Mouse (Mus musculus) liver, embryonic 16.5 days (tissue): ENCODE measurements around the gene Pdgfra. TPM values are rescaled to one million over a fixed set of nuclear protein-coding genes. Genes with fewer than 3 reads are reported as not detected.

Source experiments
- ATAC-seq: fragments of 200-750 bp; cut with Nextera tagmentation; 2 replicates; pipeline ENCODE4 v1.8.0; 2017; ENCODE audit warnings: low read depth, mild to moderate bottlenecking, moderate number of reproducible peaks, moderate library complexity
- H3K27ac ChIP-seq: fragments of 300-500 bp; sonication (generic); 2 replicates; pipeline ENCODE4 v1.5.1; 2014; ENCODE audit warnings: mild to moderate bottlenecking, low read length
- H3K27me3 ChIP-seq: fragments of 300-500 bp; sonication (generic); 2 replicates; pipeline ENCODE4 v1.6.1; 2014; ENCODE audit warnings: low read depth, low read length, mixed read lengths; ENCODE audit not compliant: control insufficient read depth, insufficient read depth
- H3K36me3 ChIP-seq: fragments of 300-500 bp; sonication (generic); 2 replicates; pipeline ENCODE4 v1.6.1; 2014; ENCODE audit warnings: mild to moderate bottlenecking; ENCODE audit not compliant: control insufficient read depth, insufficient read depth
- H3K4me1 ChIP-seq: fragments of 300-500 bp; sonication (generic); 2 replicates; pipeline ENCODE4 v1.6.1; 2014; ENCODE audit warnings: low read depth, low read length, mixed read lengths; ENCODE audit not compliant: control insufficient read depth
- H3K4me2 ChIP-seq: fragments of 300-500 bp; sonication (generic); 2 replicates; pipeline ENCODE4 v1.6.1; 2014; ENCODE audit warnings: low read depth, low read length, mixed read lengths
- H3K4me3 ChIP-seq: fragments of 300-500 bp; sonication (generic); 2 replicates; pipeline ENCODE4 v1.5.1; 2014; ENCODE audit warnings: low read depth, mild to moderate bottlenecking, low read length
- H3K9ac ChIP-seq: fragments of 300-500 bp; sonication (generic); 2 replicates; pipeline ENCODE4 v1.6.1; 2014; ENCODE audit warnings: low read depth, low read length
- H3K9me3 ChIP-seq: fragments of 300-500 bp; sonication (generic); replicated peaks from 2 replicates; pipeline ENCODE4 v1.6.1; 2016; ENCODE audit warnings: low read length; ENCODE audit not compliant: control insufficient read depth
- WGBS: fragments of 180-500 bp; shearing (Covaris S2); extraction: QIAGEN DNeasy Blood & Tissue Kit; methylation state at CpG from one replicate; pipeline ENCODE4 v1.1.7; 2014; ENCODE audit not compliant: insufficient replicate concordance; 5-methylcytosine and 5-hydroxymethylcytosine counted together
- polyA plus RNA-seq: library from polyadenylated mRNA; unstranded; fragments of >200 nt; fragmentation: Nextera tagmentation; extraction: Ambion mirVana; gene quantifications from 2 replicates; pipeline ENCODE4 v1.2.1, GENCODE M21; 2015

Gene Pdgfra
- polyA plus RNA-seq, 1 experiment from 2014 or later, result 1.7 TPM

- Histone ChIP-seq H3K9me3 (no peaks in the 10 kb centered on the region), H3K27me3 (peaks cover 84% of the 10 kb centered on the region), H3K9ac (no peak overlapping the region), H3K27ac (no peak overlapping the region), H3K4me2 (0 out of 2 replicates have a peak overlapping the region, but pooled peaks have one; percentile 44), H3K36me3 (no peaks in the 10 kb centered on the region), H3K4me1 (peaks cover 5% of the 10 kb centered on the region), H3K4me3 (peak overlapping the region; percentile 36)
- WGBS, result 0% methylated on average over 13 of the region's 13 CpGs
- no peak for ATAC-seq
These were observed 1.5 kb downstream of the Pdgfra start for GRCm38 (mm10) chr5:75153626-75153960.

- Histone ChIP-seq H3K9me3 (no peaks in the 10 kb centered on the region), H3K27me3 (peaks cover 79% of the 10 kb centered on the region), H3K27ac (no peak overlapping the region), H3K4me3 (peak overlapping the region; percentile 36), H3K4me2 (peak overlapping the region; percentile 44), H3K36me3 (no peaks in the 10 kb centered on the region), H3K9ac (peak overlapping the region; percentile 16; the same call in 1 of the 2 replicates), H3K4me1 (peaks cover 5% of the 10 kb centered on the region)
- ATAC-seq, result no peak
- WGBS, result 2% methylated on average over 27 of the region's 27 CpGs
These were observed 2.0 kb downstream of the Pdgfra start for GRCm38 (mm10) chr5:75153961-75154620.

GRCm38 (mm10) chr5:75154621-75155235 is 2.6 kb downstream of the Pdgfra start:
- WGBS, result 3% methylated on average over 21 of the region's 21 CpGs
- H3K4me2 ChIP-seq, result peak overlapping the region; percentile 44
- H3K36me3 ChIP-seq, result no peaks in the 10 kb centered on the region
- H3K9ac ChIP-seq, result no peak overlapping the region
- no peaks in the 10 kb centered on the region for H3K9me3 ChIP-seq
- H3K27ac ChIP-seq, result no peak overlapping the region
- peak overlapping the region; percentile 36 for H3K4me3 ChIP-seq
- peaks cover 5% of the 10 kb centered on the region for H3K4me1 ChIP-seq
- no peak for ATAC-seq
- peaks cover 72% of the 10 kb centered on the region for H3K27me3 ChIP-seq

GRCm38 (mm10) chr5:75155281-75155680 is 3.2 kb downstream of the Pdgfra start:
- H3K9me3 ChIP-seq, result no peaks in the 10 kb centered on the region
- no peaks in the 10 kb centered on the region for H3K36me3 ChIP-seq
- H3K4me3 ChIP-seq, result peak overlapping the region; percentile 40
- H3K27ac ChIP-seq, result no peak overlapping the region
- H3K4me1 ChIP-seq, result peaks cover 5% of the 10 kb centered on the region
- 3% methylated on average over 7 of the region's 9 CpGs for WGBS
- no peak overlapping the region for H3K9ac ChIP-seq
- ATAC-seq, result no peak
- H3K4me2 ChIP-seq, result peak overlapping the region; percentile 66
- peaks cover 67% of the 10 kb centered on the region for H3K27me3 ChIP-seq

- no peak overlapping the region for H3K27ac ChIP-seq
- H3K9me3 ChIP-seq, result no peaks in the 10 kb centered on the region
- H3K4me1 ChIP-seq, result peaks cover 5% of the 10 kb centered on the region
- ATAC-seq, result peak; percentile 79
- under 1% methylated on average over 52 of the region's 52 CpGs for WGBS
- no peaks in the 10 kb centered on the region for H3K36me3 ChIP-seq
- no peak overlapping the region; the same call in 1 of the 2 replicates for H3K9ac ChIP-seq
- peaks cover 60% of the 10 kb centered on the region for H3K27me3 ChIP-seq
- H3K4me2 ChIP-seq, result peak overlapping the region; percentile 66
- H3K4me3 ChIP-seq, result peak overlapping the region; percentile 40
These were observed 3.9 kb downstream of the Pdgfra start for GRCm38 (mm10) chr5:75155741-75156553.

GRCm38 (mm10) chr5:75156554-75157036 is 4.5 kb downstream of the Pdgfra start:
- Histone ChIP-seq H3K4me1 (peaks cover 5% of the 10 kb centered on the region), H3K27ac (no peak overlapping the region), H3K4me3 (peak overlapping the region; percentile 40), H3K9ac (no peak overlapping the region; the same call in 1 of the 2 replicates), H3K4me2 (peak overlapping the region; percentile 66), H3K36me3 (no peaks in the 10 kb centered on the region), H3K27me3 (peaks cover 54% of the 10 kb centered on the region), H3K9me3 (no peaks in the 10 kb centered on the region)
- ATAC-seq, result no peak; the same call in 1 of the 2 replicates
- WGBS, result under 1% methylated on average over 21 of the region's 21 CpGs

GRCm38 (mm10) chr5:75157038-75157437 is 4.9 kb downstream of the Pdgfra start:
- Histone ChIP-seq H3K9me3 (no peaks in the 10 kb centered on the region), H3K27ac (no peak overlapping the region)
- under 1% methylated on average over 3 of the region's 3 CpGs for WGBS

GRCm38 (mm10) chr5:75160530-75161170 is 8.6 kb downstream of the Pdgfra start:
- no peak overlapping the region for H3K4me2 ChIP-seq
- H3K4me3 ChIP-seq, result no peak overlapping the region
- H3K27ac ChIP-seq, result no peak overlapping the region
- no peaks in the 10 kb centered on the region for H3K9me3 ChIP-seq
- WGBS, result 32% methylated on average over 12 of the region's 12 CpGs
- H3K9ac ChIP-seq, result no peak overlapping the region
- peaks cover 13% of the 10 kb centered on the region for H3K27me3 ChIP-seq
- H3K4me1 ChIP-seq, result no peaks in the 10 kb centered on the region; the same call in 1 of the 2 replicates
- H3K36me3 ChIP-seq, result no peaks in the 10 kb centered on the region
- ATAC-seq, result no peak

More at GRCm38 (mm10) chr5:75157038-75157437, 4.9 kb downstream of the Pdgfra start:
- Histone ChIP-seq H3K4me2 (peak overlapping the region; percentile 66), H3K27me3 (peaks cover 49% of the 10 kb centered on the region), H3K9ac (no peak overlapping the region), H3K36me3 (no peaks in the 10 kb centered on the region), H3K4me1 (peaks cover 5% of the 10 kb centered on the region), H3K4me3 (peak overlapping the region; percentile 40)
- no peak for ATAC-seq
